ENCODE assay signal across 24 mouse cellular contexts in the genomic region with DNA sequence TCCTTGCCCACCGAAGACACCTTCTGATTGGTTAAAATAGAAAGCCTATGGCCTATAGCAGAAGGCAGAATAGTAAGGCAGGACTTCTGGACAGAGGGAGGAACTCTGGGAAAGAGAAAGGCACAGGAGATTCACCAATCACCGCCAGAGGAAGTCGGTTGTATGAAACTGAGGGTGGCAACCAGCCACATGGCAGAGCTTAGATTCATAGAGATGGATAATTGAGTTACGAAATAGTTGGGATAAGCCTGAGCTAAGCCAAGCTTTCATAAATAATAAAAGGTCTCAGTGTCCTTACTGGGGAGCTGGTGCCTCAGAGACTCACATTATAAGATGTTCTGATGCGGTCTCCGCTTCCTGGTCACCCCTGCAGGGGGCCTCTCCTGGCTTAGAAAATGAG.
DNase-seq lines count a peak whose midpoint lies in the region; ATAC-seq and TF ChIP-seq lines count a peak whose summit lies in the region.
"Had no signal": no experiment of that assay in that cellular context is flagged by ENCODE, and none has a peak within 500 bp of the region (broad histone marks: within the 10 kb centered on the region; RNA-seq: fewer than 3 reads in every experiment).

No protein-coding gene starts in this region.

- no peak for ATAC-seq in lung, embryonic 14.5 days (ENCODE audit: insufficient read depth)
- ATAC-seq in megakaryocyte-erythroid progenitor cell, adult 5-6 weeks (replicated peaks; ENCODE audit: low FRiP score, low TSS enrichment, poor library complexity, severe bottlenecking): no peak
- ATAC-seq: forebrain, postnatal 0 days; intestine, postnatal 0 days had no signal

- TF ChIP-seq CTCF in lung, embryonic 14.5 days (IDR thresholded peaks at IDR 0.05; ENCODE audit: low read depth): no peak
- no peak for TF ChIP-seq CTCF in lung, adult 2 months (IDR thresholded peaks at IDR 0.05; ENCODE audit: insufficient read depth, low read length)

- no peaks in the 10 kb centered on the region for H3K4me1 ChIP-seq in lung, embryonic 14.5 days (ENCODE audit: insufficient read depth)
- H3K4me1 ChIP-seq in lung, adult 2 months (ENCODE audit: control insufficient read depth, insufficient read depth, low read length): peaks cover 2% of the 10 kb centered on the region; the same call in 1 of the 2 replicates
- H3K4me1 ChIP-seq: hindbrain, embryonic 12.5 days; liver, embryonic 13.5 days; stomach, embryonic 15.5 days had no signal

- no peak overlapping the region for H3K27ac ChIP-seq in lung, embryonic 14.5 days (ENCODE audit: low read depth)
- H3K27ac ChIP-seq: embryonic facial prominence, embryonic 10.5 days; hindbrain, embryonic 12.5 days; layer of hippocampus, adult 2 months; limb, embryonic 12.5 days; liver, embryonic 13.5 days; midbrain, embryonic 12.5 days; neural tube, embryonic 15.5 days; stomach, embryonic 15.5 days had no signal

- H3K27me3 ChIP-seq in lung, embryonic 14.5 days (ENCODE audit: insufficient read depth, low read length): no peaks in the 10 kb centered on the region
- H3K27me3 ChIP-seq: hindbrain, embryonic 12.5 days; limb, embryonic 12.5 days; liver, embryonic 13.5 days; midbrain, embryonic 12.5 days; neural tube, embryonic 15.5 days; stomach, embryonic 15.5 days had no signal

- H3K4me3 ChIP-seq in lung, embryonic 14.5 days (ENCODE audit: low read depth, low read length): no peak overlapping the region
- no peak overlapping the region for H3K4me3 ChIP-seq in lung, adult 2 months (replicated peaks; ENCODE audit: extremely low read depth, low read depth, low read length)
- H3K4me3 ChIP-seq: embryonic facial prominence, embryonic 10.5 days; hindbrain, embryonic 12.5 days; layer of hippocampus, adult 2 months; limb, embryonic 12.5 days; liver, embryonic 13.5 days; midbrain, embryonic 12.5 days; neural tube, embryonic 15.5 days; stomach, embryonic 15.5 days had no signal

- WGBS in lung, embryonic 14.5 days: 80% methylated on average over 6 of the region's 6 CpGs
- WGBS in lung, adult 2 months: 69% methylated on average over 6 of the region's 6 CpGs

- no peak overlapping the region for H3K4me2 ChIP-seq in lung, embryonic 14.5 days
- H3K4me2 ChIP-seq: hindbrain, embryonic 12.5 days; limb, embryonic 12.5 days; liver, embryonic 13.5 days; midbrain, embryonic 12.5 days; neural tube, embryonic 15.5 days; stomach, embryonic 15.5 days had no signal

- TF ChIP-seq POLR2A in lung, adult 2 months (IDR thresholded peaks at IDR 0.05; ENCODE audit: borderline replicate concordance, extremely low read depth, low read depth, low read length): no peak

- no peaks in the 10 kb centered on the region for H3K36me3 ChIP-seq in lung, embryonic 14.5 days (ENCODE audit: insufficient read depth)
- H3K36me3 ChIP-seq: embryonic facial prominence, embryonic 10.5 days; hindbrain, embryonic 12.5 days; limb, embryonic 12.5 days; liver, embryonic 13.5 days; midbrain, embryonic 12.5 days; neural tube, embryonic 15.5 days; stomach, embryonic 15.5 days had no signal

- no peak overlapping the region for H3K9ac ChIP-seq in lung, embryonic 14.5 days
- H3K9ac ChIP-seq: forebrain, postnatal 0 days; hindbrain, embryonic 12.5 days; limb, embryonic 12.5 days; liver, embryonic 13.5 days; midbrain, embryonic 12.5 days; neural tube, embryonic 15.5 days; stomach, embryonic 15.5 days had no signal

- DNase-seq in adrenal gland, postnatal 14 days: peak; percentile 47
- no peak for DNase-seq in adrenal gland, postnatal 25 days
- DNase-seq in lung, embryonic 14.5 days: peak; percentile 7
- DNase-seq in lung, adult 2 months: no peak
- DNase-seq in adipocyte (ENCODE audit: low spot score): peak; percentile 3
- DNase-seq in lung, postnatal 36 days: peak; percentile 44
- DNase-seq: cerebellum, adult 11 months; cerebellum, adult 9-11 months; forebrain, postnatal 0 days; kidney, postnatal 25 days; liver, embryonic 13.5 days; right cerebral cortex, adult 18-20 months; right cerebral cortex, postnatal 4 days; thymus, adult 18-20 months; thymus, postnatal 36 days had no signal

- no peaks in the 10 kb centered on the region for H3K9me3 ChIP-seq in lung, embryonic 14.5 days (ENCODE audit: low read depth, low read length)
- H3K9me3 ChIP-seq: embryonic facial prominence, embryonic 10.5 days; hindbrain, embryonic 12.5 days; limb, embryonic 12.5 days; liver, embryonic 13.5 days; midbrain, embryonic 12.5 days; neural tube, embryonic 15.5 days; stomach, embryonic 15.5 days had no signal

Comparison
In these comparisons a context has a peak if more than half of its experiments do, and no peak if none do; other contexts are left out.
1. DNase-seq: peak in adrenal gland, postnatal 14 days (single experiment), lung, embryonic 14.5 days (single experiment), adipocyte (single experiment) and lung, postnatal 36 days (single experiment); none in adrenal gland, postnatal 25 days (single experiment) and lung, adult 2 months (single experiment).